Mouse (Mus musculus): ENCODE data around the gene Pald1. TPM values are rescaled to one million over a fixed set of nuclear protein-coding genes. Genes with fewer than 3 reads are reported as not detected.

Gene Pald1
- total RNA-seq, 2 experiments from 2014 or later = 21.0 to 22.8 TPM

GRCm38 (mm10) chr10:61370273-61370979 is 12.9 kb downstream of the Pald1 start:
- peak; percentile 59 to 72 for DNase-seq

GRCm38 (mm10) chr10:61369755-61370154 is 13.6 kb downstream of the Pald1 start:
- DNase-seq = no peak

GRCm38 (mm10) chr10:61365902-61366301 is 17.4 kb downstream of the Pald1 start:
- DNase-seq = peak; percentile 37 to 54

- no peak for DNase-seq
Measured at GRCm38 (mm10) chr10:61364431-61364830, 18.9 kb downstream of the Pald1 start.

GRCm38 (mm10) chr10:61362992-61363391 is 20.3 kb downstream of the Pald1 start:
- DNase-seq = peak in 1 of 2 experiments; percentile 56

- DNase-seq = no peak
Measured at GRCm38 (mm10) chr10:61362483-61362882, 20.8 kb downstream of the Pald1 start.

GRCm38 (mm10) chr10:61360667-61361066 is 22.7 kb downstream of the Pald1 start:
- DNase-seq = no peak

GRCm38 (mm10) chr10:61359411-61359810 is 23.9 kb downstream of the Pald1 start:
- no peak for DNase-seq

- DNase-seq = no peak
Measured at GRCm38 (mm10) chr10:61357658-61358057, 25.7 kb downstream of the Pald1 start.

GRCm38 (mm10) chr10:61356568-61356967 is 26.8 kb downstream of the Pald1 start:
- DNase-seq = no peak

- DNase-seq = no peak
Measured at GRCm38 (mm10) chr10:61356095-61356494, 27.2 kb downstream of the Pald1 start.

GRCm38 (mm10) chr10:61355611-61356010 is 27.7 kb downstream of the Pald1 start:
- no peak for DNase-seq

GRCm38 (mm10) chr10:61351216-61351615 is 32.1 kb downstream of the Pald1 start:
- no peak for DNase-seq

- DNase-seq = no peak
Measured at GRCm38 (mm10) chr10:61346374-61346773, 37.0 kb downstream of the Pald1 start.

- no peak for DNase-seq
Measured at GRCm38 (mm10) chr10:61345179-61345578, 38.2 kb downstream of the Pald1 start.

GRCm38 (mm10) chr10:61343950-61344349 is 39.4 kb downstream of the Pald1 start:
- DNase-seq = peak; percentile 69 to 79

- no peak for DNase-seq
Measured at GRCm38 (mm10) chr10:61342750-61343149, 40.6 kb downstream of the Pald1 start.

- peak; percentile 75 to 86 for DNase-seq
Measured at GRCm38 (mm10) chr10:61341557-61341956, 41.8 kb downstream of the Pald1 start.

GRCm38 (mm10) chr10:61341045-61341444 is 42.3 kb downstream of the Pald1 start:
- no peak for DNase-seq

GRCm38 (mm10) chr10:61340247-61340646 is 43.1 kb downstream of the Pald1 start:
- no peak for DNase-seq

GRCm38 (mm10) chr10:61339216-61339615 is 44.1 kb downstream of the Pald1 start:
- no peak for DNase-seq

GRCm38 (mm10) chr10:61337665-61338064 is 45.7 kb downstream of the Pald1 start:
- no peak for DNase-seq

GRCm38 (mm10) chr10:61336592-61336991 is 46.7 kb downstream of the Pald1 start:
- no peak for DNase-seq

GRCm38 (mm10) chr10:61336137-61336536 is 47.2 kb downstream of the Pald1 start:
- peak; percentile 80 to 86 for DNase-seq
